Mouse (Mus musculus): ENCODE measurements around the gene S100a16.

- TF ChIP-seq CTCF (conservative IDR thresholded peaks at IDR 0.05; ENCODE audit: low read length) (no peak), POU5F1 (IDR thresholded peaks at IDR 0.05; ENCODE audit: borderline replicate concordance, low read length) (no peak), NANOG (IDR thresholded peaks at IDR 0.05; ENCODE audit: borderline replicate concordance, low read length) (no peak)
Measured at GRCm38 (mm10) chr3:90582556-90582955, 45.5 kb downstream of the S100a16 start.
